Mouse (Mus musculus) lung, postnatal 4 days (tissue): ENCODE data around the gene Akirin1.

ENCODE experiments used
- DNase-seq, 2 experiments: peaks; one replicate each; pipeline ENCODE4 v3.0.0; 2021

The Akirin1 gene

DNA sequence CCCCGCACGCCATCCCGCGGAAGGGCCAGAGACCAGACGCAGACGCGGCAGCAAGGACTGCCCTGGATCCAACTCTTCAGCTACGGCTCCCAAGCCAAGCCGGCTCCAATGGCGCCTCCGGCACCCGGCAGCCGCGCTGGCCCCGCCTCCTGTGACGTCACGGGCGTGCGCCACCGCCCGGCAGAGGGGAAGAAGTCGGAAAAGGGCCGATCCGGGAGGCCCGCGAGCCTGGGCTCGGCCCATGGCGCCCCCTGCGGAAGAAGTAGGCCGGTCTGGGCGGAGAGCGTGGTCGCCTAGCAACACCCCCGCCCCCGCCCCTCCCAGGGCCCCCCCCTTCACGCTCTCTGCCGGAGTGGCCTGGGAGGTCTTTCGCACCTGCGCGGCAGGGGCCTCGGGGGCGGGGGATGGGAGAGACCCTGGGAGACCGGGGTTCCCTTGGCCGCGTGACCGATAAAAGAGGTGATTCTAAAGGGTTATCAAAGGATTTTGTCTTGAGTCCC is at the start of gene Akirin1:
TSS of gene Akirin1 (minus strand) at position 194 of the 500 bp plus-strand sequence.
- peak; percentile 99 for DNase-seq

DNA sequence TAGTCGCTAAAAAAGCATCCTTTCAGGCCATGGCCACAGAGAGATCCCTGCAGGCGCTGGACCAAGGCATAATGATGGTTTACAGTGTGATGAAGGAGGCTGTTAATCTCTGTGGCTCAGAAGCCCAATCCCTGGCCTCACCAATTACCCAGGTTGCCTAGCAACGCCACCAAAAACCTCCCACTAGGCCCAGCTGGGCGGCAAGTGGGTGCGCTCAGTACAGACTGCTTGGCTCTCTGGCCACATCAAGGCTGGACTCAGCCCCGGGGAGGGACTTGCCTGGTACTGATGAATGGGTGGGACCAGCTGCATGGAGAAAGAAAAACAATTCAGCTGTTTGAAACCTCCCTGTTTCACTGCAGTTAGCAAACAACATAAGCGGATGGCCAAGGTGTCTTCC is 47.7 kb upstream of the Akirin1 start:
- no peak for DNase-seq

DNA sequence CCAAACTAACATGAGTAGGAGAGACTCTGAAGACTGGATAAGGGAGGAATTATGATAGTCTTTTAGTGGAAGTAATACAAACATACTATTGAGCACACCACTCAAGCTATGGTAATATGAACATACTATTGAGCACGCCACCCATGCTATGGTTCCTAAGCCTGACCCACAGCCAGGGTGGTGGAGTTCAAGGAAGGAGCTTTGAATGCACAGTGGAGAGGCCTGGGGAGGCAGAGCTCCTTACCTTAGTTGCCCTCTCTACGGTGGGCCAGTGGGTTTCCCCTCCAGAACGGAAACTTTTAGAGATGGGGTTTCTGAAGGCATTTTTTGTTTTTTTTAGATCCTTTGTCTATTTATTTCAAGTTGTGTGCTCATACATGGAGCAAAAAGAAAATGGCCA is 47.3 kb upstream of the Akirin1 start:
- no peak for DNase-seq

DNA sequence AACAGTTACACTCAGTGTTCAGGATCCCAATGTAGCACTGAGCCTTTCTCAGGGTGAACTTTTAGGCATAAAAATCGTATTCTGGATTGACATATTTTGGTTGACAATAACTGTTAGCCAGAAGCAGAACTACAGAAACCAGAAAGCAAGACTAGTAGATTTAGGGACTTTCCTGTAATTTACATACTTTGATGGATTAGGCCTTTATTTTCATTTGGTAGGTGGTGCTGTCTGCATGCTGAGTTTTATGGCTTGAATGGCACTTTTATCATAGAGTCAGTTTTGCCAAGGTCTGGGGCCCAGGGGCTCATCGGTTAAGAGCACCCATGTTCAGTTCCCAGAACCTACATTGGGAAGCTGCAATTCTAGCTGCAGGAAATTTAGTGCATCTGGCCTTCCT is 44.9 kb upstream of the Akirin1 start:
- no peak for DNase-seq

DNA sequence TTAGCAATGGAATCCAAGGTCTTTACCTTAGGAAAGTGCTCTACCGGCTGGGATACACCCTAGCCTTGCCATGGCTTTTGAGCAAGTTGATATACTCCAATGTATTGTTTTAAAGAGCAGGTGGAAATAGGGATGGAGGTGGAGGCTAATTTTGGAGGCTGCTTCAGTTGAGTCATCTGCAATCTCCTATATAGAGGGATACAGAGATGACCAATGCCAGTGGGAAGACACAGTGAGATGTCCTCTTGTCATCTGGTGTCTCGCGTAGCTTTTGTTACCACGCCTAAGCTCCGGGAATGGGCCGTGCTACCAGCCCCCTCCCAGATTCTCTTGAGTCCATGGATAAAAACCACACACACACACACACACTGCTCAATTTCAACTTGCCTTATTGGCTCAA is 43.0 kb upstream of the Akirin1 start:
- DNase-seq: no peak

DNA sequence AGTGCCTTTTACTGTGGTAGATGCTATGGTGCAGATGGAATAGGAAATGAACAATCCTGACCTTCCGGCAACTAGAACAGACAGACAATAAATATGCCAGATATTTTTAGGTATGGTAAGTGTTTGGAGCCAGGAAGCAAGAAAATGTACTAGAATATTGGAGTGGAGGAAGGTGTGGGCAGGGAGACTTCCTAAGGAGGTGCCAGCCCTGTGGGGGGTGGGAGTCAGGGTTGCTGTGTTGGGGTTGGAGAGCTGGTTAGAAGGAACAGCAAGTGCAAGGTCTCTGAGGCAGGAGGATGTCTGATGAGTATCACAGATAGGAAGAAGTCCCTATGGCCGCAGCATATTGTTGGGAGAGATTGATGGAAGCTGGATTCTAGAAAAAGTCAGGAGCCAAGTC is 42.5 kb upstream of the Akirin1 start:
- DNase-seq: no peak

DNA sequence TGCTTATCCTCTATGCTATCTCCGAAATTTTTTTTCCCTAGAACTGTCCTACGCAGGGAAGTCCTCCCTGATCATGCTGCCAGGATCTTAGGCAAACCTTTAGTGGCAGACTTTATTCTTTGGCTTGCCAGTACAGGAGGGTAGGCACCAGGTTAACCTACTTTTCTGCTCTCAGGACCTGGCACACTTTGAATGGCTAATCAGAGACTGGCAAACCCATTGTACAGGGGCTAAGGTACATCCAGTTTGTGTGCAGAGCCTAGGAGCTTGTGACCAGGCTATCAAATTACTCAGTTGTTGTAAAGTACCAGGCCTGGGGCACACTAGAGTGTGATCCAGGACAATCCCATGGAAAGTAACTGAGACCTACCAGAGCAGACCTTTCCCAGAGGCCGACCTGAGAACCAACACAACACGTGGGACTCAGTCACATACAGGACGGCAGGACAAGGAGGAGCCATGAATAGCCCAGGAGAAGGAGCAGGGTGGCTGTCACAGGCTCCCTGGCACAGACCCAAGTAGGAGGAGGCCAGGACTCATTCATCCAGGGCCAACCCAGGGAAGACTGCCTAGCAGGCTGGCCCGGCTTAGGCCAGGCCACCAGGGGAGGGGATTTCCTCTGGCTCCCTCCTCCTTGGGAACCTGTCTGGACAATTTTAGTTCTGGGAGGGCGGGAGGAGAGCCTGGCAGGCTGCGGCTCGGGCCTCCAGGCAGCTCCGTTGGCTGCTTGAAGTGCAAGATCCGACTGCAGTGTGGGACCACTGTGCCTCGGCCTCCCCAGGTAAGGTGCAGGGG is 37.2 kb upstream of the Akirin1 start, which contains the start of gene Rhbdl2:
TSS of gene Rhbdl2 (plus strand) at position 684 of the 795 bp plus-strand sequence.
- peak; percentile 66 to 74 for DNase-seq

DNA sequence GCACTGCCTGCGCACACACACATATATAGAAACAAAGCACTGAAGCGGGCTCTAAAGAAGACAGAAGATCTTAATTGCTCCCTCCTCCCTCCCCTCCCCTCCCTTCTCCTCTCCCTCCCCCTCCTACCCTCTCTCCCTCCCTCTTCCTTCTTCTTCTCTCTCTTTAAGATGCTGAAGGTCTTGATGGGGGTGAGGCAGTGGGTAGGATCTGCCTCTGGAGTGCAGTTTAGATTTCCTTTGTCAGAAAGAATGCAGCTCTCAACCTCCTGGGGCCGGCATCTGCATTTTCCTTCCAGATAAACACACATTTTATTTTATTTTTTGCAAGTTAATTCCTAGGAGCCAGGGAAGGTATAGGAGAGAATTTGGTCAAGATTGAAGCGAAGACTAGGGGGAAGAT is 18.1 kb upstream of the Akirin1 start:
- DNase-seq: no peak

DNA sequence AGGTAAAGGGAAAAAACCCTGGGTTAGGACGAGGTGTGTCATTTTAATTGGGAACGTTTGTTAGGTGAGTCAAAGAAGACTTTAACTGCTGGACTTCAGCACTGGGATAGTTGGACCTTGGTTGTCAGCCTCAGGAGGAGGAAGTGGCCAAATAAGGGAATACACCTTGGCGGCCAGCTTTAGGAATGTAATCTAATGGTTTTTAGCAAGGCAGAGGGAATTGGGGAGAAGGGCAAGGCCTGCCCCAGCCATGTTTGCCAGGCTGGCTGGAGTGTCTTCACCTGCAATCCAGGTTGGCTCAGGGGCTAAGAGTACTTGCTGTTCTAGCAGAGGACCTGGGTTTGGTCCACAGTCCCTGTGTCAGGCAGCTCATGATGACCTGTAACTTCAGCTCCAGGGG is 17.7 kb upstream of the Akirin1 start:
- no peak for DNase-seq

DNA sequence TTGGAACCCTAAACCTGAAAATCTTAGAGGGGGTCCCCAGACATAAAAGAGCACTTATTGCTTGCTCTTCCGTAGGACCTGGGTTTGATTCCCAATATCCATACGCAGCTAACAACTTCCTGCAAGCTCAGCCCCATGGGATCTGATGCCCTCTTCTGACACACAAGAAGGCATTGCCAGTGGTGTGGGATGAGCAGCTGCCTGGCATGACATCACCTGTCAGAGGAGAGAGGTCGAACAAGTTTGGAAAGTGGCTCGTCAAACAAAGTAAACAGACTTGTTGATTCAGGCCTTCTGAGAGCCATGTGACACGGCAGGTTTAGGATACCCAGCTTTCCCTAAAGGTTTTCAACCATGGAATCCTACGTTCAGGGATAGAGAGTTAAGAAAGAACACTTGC is 14.9 kb upstream of the Akirin1 start:
- DNase-seq: no peak

DNA sequence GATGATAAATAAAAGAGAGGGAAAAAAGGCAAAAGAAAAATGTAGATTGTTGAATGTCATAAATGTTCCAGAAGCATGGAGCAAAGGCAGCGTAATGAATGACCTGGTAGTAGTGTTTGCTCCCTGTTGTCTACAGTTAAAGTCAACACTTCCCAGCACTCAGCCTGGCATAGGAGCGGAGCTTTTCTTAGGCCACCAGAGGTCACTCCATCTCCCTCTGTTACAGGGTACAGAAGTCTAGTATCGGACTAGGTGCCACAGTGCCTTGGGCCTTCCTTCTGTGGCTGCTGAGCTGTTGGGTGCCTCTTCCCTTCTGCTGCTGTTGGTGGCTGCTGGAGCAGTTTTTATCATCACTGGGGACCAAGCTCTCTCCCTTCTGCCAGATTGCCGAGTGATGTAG is 8.2 kb upstream of the Akirin1 start:
- DNase-seq: peak in 1 of 2 experiments; percentile 18

DNA sequence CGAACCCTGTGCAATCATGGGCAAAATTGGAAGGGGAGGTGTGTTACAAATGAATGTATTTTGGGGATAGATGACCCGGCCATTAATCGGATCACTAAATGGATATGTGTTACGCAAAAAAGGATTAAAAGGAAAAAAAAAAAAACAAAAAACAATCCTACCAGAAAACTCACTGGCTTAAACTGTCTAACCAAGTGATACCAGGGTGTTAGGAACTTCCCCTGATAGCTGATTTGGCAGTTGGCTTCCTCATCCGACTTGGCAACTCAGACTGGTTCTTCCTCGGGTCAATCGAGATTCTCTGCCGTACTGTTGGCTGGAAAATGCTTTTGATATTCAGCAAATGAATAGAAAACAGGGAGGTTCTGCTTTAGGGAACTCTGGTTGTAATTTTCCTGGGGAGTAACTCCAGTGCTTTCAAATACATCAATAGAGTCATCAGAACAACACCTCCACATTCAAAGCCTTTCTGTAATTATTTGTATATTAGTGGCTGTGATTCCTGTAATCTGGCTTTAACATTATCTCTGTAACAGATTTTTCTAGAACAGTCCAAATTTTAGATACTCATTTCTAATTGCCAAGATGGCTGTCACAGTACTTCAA is 665 bp upstream of the Akirin1 start:
- peak in 1 of 2 experiments; percentile 16 for DNase-seq

DNA sequence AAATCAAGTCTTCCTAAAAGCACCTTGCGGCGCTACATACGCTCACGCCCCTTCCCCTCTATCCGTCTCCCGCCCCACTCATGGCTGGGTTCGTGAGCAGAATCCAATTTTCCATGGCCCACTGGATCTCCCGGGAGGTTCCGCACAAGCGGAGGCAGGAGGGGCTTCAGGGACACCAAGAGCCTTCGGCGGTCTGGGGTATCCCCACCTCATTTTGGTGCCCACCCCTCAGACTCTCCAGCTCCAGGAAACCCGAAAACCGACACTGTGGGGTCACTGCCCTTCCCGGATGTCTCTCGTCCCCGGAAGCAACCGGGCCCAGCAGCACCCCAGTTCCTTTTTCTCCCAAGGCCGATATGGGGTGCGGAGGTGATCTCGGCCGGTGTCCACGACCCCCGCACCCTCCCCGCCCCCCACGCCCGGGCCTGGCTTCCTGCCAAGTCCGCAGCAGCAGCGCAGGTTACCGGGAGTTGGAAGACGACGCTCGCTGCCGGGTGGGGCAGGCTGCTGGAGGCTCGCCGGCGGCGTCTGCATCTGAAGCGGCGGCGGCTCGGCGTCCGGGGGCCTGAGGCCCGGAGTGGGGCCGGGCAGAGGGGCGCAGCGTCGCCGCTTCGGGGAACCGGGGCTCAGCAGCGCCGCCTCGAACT is 538 bp downstream of the Akirin1 start:
- no peak for DNase-seq

DNA sequence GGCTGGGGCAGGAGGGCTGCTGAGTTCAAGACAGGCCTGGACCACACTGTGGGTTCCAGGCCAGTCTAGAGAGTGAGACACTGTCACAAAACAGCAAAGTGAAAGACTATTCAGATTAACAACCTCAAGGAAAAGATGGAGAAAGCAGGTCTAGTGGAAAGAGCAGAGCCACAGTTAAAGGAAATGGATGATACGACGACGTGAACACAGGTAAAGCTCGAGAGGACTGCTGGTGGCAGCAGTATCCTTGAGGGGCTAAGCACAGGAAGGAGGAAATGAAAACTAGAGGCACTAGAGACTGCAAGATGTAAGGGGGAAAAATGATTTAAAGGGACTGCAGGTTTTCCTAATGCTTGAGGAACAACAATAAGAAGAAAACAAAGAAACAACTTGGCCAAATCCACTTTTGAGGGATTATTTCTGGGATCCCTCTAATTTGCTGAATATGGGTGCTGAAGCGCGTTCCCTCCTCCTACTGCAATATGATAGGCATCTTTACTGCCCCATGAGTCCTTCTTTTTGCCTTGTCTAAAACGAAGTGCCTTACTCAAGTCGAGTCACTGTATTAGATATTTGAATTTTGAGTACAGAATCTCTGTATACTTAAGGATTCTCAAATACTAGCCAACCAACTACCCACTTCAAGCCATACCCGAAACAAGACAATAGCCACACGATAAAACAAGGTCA is 1.3 kb downstream of the Akirin1 start:
- DNase-seq: no peak

DNA sequence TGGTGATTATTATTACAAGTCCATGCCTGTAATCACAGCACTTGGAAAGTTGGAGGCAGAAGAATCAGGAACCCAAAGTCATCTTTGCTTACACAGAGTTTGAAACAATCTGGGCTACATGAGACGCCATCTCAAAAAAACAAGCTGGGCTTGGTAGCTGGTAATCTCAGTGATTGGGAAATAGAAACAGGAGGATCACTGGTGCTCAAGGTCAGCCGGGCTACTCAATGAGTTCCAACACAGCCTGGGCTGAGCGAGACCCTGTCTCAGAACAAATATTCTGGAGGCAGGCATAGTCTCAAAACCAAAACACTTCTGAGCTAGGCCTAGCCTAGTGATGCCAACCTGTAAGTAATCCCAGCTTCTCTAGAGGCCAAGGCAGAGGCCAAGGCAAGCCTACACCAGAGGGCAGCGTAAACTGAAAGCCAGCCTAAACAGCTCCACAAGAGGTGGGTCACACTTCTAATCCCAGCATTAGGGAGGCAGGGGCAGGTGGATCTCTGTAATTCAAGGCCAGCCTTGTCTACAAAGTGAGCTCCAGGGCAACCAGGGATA is 4.8 kb downstream of the Akirin1 start:
- DNase-seq: no peak

DNA sequence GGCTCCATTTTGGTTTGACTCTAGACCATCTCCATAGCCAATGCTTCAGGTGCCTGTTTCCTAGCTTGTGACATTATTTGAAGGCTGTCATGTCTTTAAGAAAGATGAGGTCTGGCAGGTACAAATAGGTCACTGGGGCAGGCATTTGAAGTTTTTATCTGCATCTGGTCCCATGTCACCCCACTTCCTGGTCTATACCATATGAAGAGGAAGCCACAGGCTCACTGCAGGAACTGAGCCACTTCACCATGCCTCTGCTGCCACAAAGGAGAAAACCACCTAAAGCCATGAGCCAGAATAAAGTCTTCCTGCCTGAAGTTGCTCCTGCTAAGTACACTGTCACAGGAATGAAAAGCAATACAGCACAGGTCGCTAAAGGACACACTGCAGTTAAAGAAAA is 7.3 kb downstream of the Akirin1 start:
- DNase-seq: no peak

DNA sequence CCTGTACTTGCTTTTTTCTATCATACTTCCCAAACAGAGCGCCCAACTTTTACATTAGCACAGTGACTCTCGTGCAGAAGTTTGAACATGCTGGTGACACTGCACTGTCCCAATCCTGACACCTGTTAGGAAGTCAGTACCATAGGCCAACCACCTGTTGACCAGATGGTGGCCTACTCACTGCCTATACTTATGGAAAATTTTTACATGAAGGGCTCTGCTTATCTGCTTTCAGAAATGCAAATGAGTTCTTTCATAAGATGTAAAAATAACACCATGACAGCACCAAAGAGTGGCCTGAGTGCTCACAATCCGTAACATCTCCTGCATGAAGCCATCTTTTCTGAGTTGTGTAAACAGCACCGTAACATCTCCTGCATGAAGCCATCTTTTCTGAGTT is 11.4 kb downstream of the Akirin1 start:
- DNase-seq: no peak

DNA sequence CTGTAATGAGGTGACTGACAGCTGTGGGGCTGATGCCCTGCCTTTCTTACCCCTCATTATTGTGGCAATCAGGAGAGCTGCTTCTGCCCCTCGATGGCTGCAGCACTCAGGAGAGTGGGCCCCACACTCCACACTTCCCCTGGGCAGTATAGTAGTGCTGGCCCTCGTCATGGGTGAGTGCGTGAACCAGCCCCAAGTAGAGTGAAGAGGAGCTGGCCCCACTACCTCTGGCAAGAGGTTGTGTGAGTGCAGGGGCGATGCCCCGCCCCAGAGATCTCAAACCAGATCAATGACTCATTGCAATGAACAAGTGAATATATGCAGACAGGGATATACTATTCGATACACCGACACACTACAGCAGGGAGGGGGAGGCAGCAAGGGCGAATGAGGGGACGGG is 16.6 kb downstream of the Akirin1 start:
- no peak for DNase-seq

DNA sequence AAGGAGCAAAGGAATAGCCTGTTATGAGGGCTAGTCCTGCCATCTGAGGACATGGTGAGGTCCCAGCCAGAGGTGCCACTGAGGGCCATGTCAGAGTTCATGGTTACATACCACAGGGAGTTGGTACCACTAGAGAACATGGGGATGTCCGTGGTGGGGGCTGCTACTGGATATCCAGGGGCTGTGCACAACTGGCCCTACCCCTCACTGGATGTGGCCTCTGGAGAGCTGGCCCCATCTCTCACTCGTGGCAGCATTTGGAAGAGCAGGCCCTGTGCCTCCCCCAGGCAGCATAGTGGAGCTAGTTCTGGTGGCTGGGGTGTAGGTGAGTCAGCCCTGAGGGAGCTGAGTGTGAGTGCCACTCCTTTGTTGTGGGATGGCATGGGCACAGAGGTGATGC is 17.2 kb downstream of the Akirin1 start:
- DNase-seq: no peak

DNA sequence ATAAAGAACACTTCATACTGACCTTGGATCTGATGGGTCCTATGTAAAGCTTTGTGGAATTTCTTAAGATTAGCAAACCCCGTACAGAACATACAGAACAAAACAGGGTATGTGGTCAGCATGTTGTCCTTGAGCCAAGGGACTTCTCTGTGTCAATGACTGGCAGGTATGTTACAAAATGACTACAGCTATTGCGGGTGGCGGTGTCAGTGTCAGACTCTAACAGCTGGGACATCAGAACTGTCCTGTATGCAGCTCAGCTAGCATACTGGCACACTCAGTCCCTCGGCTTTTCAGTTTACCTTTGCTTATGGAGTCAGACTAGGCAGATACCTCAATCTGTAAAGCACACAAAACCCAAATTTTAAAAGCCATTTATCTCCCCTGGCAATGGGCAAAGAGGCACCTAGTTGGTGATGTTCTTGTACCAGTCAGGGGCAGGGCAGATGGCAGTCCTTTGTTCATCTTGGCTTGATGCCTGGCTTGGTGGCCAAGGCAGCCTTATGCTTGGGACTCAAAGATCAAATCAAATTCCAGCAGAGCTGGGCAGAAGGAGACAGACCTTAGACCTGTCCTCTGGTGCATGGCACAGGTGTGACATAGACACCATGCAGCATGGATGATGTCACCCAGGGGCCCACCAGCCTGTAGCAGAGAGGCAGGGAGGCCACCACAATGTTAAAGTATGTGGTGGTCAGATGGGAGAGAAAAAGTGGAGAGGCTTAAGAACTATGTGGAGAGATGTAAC is 17.8 kb downstream of the Akirin1 start:
- no peak for DNase-seq

DNA sequence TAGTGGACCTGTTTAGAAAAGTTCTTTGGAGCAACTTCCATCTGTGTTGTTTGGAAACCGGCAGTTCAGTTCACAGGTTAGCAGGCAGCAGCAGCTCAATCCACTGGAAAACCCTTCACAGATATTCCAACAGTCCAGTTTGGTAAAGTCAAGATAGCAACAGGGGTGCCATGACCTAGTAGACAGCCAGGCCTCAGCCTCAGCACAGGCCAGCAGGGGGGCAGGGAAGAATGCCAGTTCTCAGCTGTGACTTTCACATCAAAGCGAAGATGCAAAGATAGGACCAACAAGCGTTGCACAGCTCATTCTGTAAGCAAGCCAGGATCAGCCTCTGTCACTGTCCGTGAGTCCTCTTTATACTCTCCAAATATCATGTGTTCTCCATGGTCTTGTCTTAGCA is 28.4 kb downstream of the Akirin1 start:
- no peak for DNase-seq

DNA sequence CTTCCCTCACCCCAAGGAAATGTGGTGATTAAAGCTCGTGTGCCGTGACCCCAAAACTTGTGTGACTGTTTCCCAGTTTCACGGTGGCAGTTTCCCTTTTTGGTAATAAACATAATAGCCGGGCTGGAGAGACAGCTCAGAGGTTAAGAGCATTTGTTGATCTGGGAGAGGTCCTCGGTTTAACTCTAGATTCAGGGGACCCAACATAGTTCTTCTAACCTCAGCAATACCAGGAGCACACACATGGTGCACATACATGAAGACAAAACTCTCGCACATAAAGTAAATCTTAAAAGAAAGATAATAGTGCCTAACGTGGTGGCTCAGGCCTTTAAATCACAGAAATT is 31.7 kb downstream of the Akirin1 start:
- no peak for DNase-seq
